Mouse (Mus musculus) thymus, adult 2 months (tissue): ENCODE results near the gene Arl2bp.

Experiments used
- CTCF ChIP-seq: fragments of 200-500 bp; IDR thresholded peaks from 2 replicates; pipeline ENCODE4 v1.5.1; 2012; ENCODE audit warnings: mild to moderate bottlenecking, control low read depth, low read length, moderate library complexity, borderline replicate concordance; ENCODE audit not compliant: control insufficient read depth, poor library complexity, insufficient read depth; ENCODE audit errors: extremely low read depth
- POLR2A ChIP-seq: fragments of 200-500 bp; IDR thresholded peaks from 2 replicates; pipeline ENCODE4 v1.6.1; 2012; ENCODE audit warnings: mild to moderate bottlenecking, low read length, control low read depth, moderate library complexity; ENCODE audit not compliant: control insufficient read depth, poor library complexity, insufficient read depth; ENCODE audit errors: extremely low read depth

DNA sequence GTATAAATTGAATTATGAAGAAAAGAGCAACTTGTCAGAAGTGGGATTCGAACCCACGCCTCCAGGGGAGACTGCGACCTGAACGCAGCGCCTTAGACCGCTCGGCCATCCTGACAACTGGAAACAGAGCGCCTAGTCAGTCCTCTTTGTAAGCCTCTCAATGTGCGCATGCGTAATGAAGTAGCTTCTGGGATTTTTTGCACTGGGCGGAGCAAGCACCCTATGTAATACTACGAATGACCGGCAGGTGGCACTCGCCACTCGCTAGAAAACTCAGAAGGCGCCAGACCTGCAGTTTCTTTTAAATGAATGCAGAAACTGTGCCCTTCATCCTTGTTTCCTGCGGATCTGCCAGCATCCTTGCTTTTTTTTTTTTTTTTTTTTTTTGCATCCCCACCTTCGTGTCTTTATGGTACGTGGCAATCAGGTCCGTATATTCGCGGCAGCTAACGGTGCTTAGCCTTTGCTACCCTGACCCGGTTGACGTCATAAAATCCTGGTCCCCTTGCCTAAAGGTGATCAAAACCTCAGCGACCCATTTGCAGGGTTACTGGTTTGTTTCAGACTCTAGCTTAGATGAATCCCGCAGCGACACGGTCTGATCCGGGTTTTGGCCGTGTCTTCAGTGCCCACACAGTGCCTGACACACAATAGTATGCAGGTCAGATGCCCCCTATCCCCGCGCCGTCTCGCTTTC is 37.7 kb downstream of the Arl2bp start:
- TF ChIP-seq CTCF, result peak; percentile 62; the same call in 1 of the 2 replicates
- no peak for TF ChIP-seq POLR2A
